Mouse (Mus musculus) right cerebral cortex, postnatal 4 days (tissue): ENCODE results near the gene Btnl9.
A peak's percentile ranks its signal among the peaks of the same experiment; 100 is the strongest.
"Not testable (repeated sequence)": the region's sequence is repeated elsewhere in the genome, so short reads cannot be mapped to it uniquely, and the experiment has no call there.

Experiments
- DNase-seq: peaks from one replicate; pipeline ENCODE4 v3.0.0-alpha.2; 2022

The Btnl9 gene

GRCm38 (mm10) chr11:49186955-49187488 is at the start of gene Btnl9:
Btnl9 (minus strand) TSS chr11:49187159.
- DNase-seq, result no peak

- no peak for DNase-seq
These were observed 48.7 kb upstream of the Btnl9 start for GRCm38 (mm10) chr11:49235459-49236207.

- no peak for DNase-seq
These were observed 45.8 kb upstream of the Btnl9 start for GRCm38 (mm10) chr11:49232781-49233180.

- no peak for DNase-seq
These were observed 37.5 kb upstream of the Btnl9 start for GRCm38 (mm10) chr11:49224455-49224854.

GRCm38 (mm10) chr11:49219271-49219670 is 32.3 kb upstream of the Btnl9 start:
- DNase-seq, result no peak

- DNase-seq, result no peak
These were observed 26.5 kb upstream of the Btnl9 start for GRCm38 (mm10) chr11:49213505-49213904.

- DNase-seq, result no peak
These were observed 25.6 kb upstream of the Btnl9 start for GRCm38 (mm10) chr11:49212577-49212976.

- DNase-seq, result no peak
These were observed 20.5 kb upstream of the Btnl9 start for GRCm38 (mm10) chr11:49207495-49207894.

- DNase-seq, result no peak
These were observed 18.2 kb upstream of the Btnl9 start for GRCm38 (mm10) chr11:49205080-49205590.

GRCm38 (mm10) chr11:49203771-49204497 is 17.0 kb upstream of the Btnl9 start:
- DNase-seq, result peak; percentile 36

GRCm38 (mm10) chr11:49203129-49203768 is 16.3 kb upstream of the Btnl9 start, which contains the start of gene Zfp62:
Zfp62 (plus strand) TSS chr11:49203292.
- DNase-seq, result peak; percentile 92

GRCm38 (mm10) chr11:49202523-49203061 is 15.6 kb upstream of the Btnl9 start:
- DNase-seq, result peak; percentile 4

GRCm38 (mm10) chr11:49202071-49202470 is 15.1 kb upstream of the Btnl9 start:
- DNase-seq, result no peak

GRCm38 (mm10) chr11:49201142-49201541 is 14.2 kb upstream of the Btnl9 start:
- DNase-seq, result no peak

- DNase-seq, result no peak
These were observed 13.7 kb upstream of the Btnl9 start for GRCm38 (mm10) chr11:49200666-49201065.

- no peak for DNase-seq
These were observed 8.9 kb upstream of the Btnl9 start for GRCm38 (mm10) chr11:49195819-49196322.

GRCm38 (mm10) chr11:49194771-49195170 is 7.8 kb upstream of the Btnl9 start:
- DNase-seq, result not testable (repeated sequence)

GRCm38 (mm10) chr11:49191083-49191482 is 4.1 kb upstream of the Btnl9 start:
- DNase-seq, result no peak

GRCm38 (mm10) chr11:49189737-49190136 is 2.8 kb upstream of the Btnl9 start:
- DNase-seq, result peak; percentile 51

GRCm38 (mm10) chr11:49187701-49188100 is 742 bp upstream of the Btnl9 start:
- no peak for DNase-seq

- no peak for DNase-seq
These were observed 507 bp downstream of the Btnl9 start for GRCm38 (mm10) chr11:49186452-49186851.

- no peak for DNase-seq
These were observed 3.8 kb downstream of the Btnl9 start for GRCm38 (mm10) chr11:49183172-49183571.
